In genomic region chr7:30847934-30848333, GRCm38 (mm10) we compare ENCODE assay signal across 28 mouse cellular contexts. TPM values are rescaled to one million over a fixed set of nuclear protein-coding genes. Genes with fewer than 3 reads are reported as not detected.
"Had no signal": no experiment of that assay in that cellular context is flagged by ENCODE, and none has a peak within 500 bp of the region (broad histone marks: within the 10 kb centered on the region; RNA-seq: fewer than 3 reads in every experiment).

No protein-coding gene starts in this region.

- H3K9ac ChIP-seq: kidney, embryonic 15.5 days; limb, embryonic 13.5 days; liver, embryonic 12.5 days; liver, embryonic 15.5 days; lung, embryonic 15.5 days; midbrain, embryonic 13.5 days; neural tube, embryonic 13.5 days; stomach, embryonic 15.5 days had no signal

- H3K4me3 ChIP-seq: kidney, embryonic 15.5 days; limb, embryonic 10.5 days; limb, embryonic 13.5 days; liver, embryonic 12.5 days; liver, embryonic 15.5 days; lung, embryonic 15.5 days; megakaryocyte, embryonic 14.5 days; midbrain, embryonic 10.5 days; midbrain, embryonic 13.5 days; myocyte; neural tube, embryonic 13.5 days; stomach, embryonic 15.5 days had no signal

- H3K9me3 ChIP-seq: kidney, embryonic 15.5 days; limb, embryonic 10.5 days; limb, embryonic 13.5 days; liver, embryonic 12.5 days; liver, embryonic 15.5 days; lung, embryonic 15.5 days; megakaryocyte, embryonic 14.5 days; midbrain, embryonic 10.5 days; midbrain, embryonic 13.5 days; neural tube, embryonic 13.5 days; stomach, embryonic 15.5 days had no signal

- H3K27me3 ChIP-seq: kidney, embryonic 15.5 days; limb, embryonic 13.5 days; liver, embryonic 12.5 days; liver, embryonic 15.5 days; lung, embryonic 15.5 days; megakaryocyte, embryonic 14.5 days; midbrain, embryonic 13.5 days; neural tube, embryonic 13.5 days; stomach, embryonic 15.5 days had no signal

- H3K4me1 ChIP-seq: kidney, embryonic 15.5 days; liver, embryonic 12.5 days; liver, embryonic 15.5 days; lung, embryonic 15.5 days; stomach, embryonic 15.5 days had no signal

- H3K27ac ChIP-seq: kidney, embryonic 15.5 days; limb, embryonic 10.5 days; limb, embryonic 13.5 days; liver, embryonic 12.5 days; liver, embryonic 15.5 days; lung, embryonic 15.5 days; midbrain, embryonic 10.5 days; midbrain, embryonic 13.5 days; neural tube, embryonic 13.5 days; stomach, embryonic 15.5 days had no signal

- ATAC-seq: liver, embryonic 12.5 days; midbrain, embryonic 13.5 days; midbrain, embryonic 16.5 days had no signal

- H3K36me3 ChIP-seq: kidney, embryonic 15.5 days; limb, embryonic 10.5 days; limb, embryonic 13.5 days; liver, embryonic 12.5 days; liver, embryonic 15.5 days; lung, embryonic 15.5 days; midbrain, embryonic 10.5 days; midbrain, embryonic 13.5 days; neural tube, embryonic 13.5 days; stomach, embryonic 15.5 days had no signal

- DNase-seq: kidney, postnatal 4 days; liver; lung, adult 18-20 months; lung, postnatal 10 days; lung, postnatal 36 days; retina, postnatal 1 day; right cerebral cortex, postnatal 25 days; spleen, adult 18-20 months; thymus, postnatal 25 days had no signal

- H3K4me2 ChIP-seq: kidney, embryonic 15.5 days; limb, embryonic 13.5 days; liver, embryonic 12.5 days; liver, embryonic 15.5 days; lung, embryonic 15.5 days; midbrain, embryonic 13.5 days; neural tube, embryonic 13.5 days; stomach, embryonic 15.5 days had no signal

RNA-seq across cellular contexts. Expression of gene Ffar3, which starts 8.0 kb away (rescaled TPM):
- total RNA-seq: layer of hippocampus, adult 18-20 months; left cerebral cortex, adult 8-10 months; monocyte, adult 5-6 weeks had no signal
- polyA plus RNA-seq: limb, embryonic 10.5 days; limb, embryonic 13.5 days; liver, embryonic 12.5 days; liver, embryonic 15.5 days; lung, embryonic 15.5 days; midbrain, embryonic 10.5 days; midbrain, embryonic 13.5 days; midbrain, embryonic 16.5 days; myocyte; neural tube, embryonic 13.5 days; thymus, postnatal 0 days had no signal

RNA-seq across cellular contexts. Expression of gene Ffar1, which starts 13.4 kb away (rescaled TPM):
- total RNA-seq: layer of hippocampus, adult 18-20 months; layer of hippocampus, postnatal 14 days; left cerebral cortex, adult 8-10 months; left cerebral cortex, postnatal 14 days had no signal
- polyA plus RNA-seq: kidney, embryonic 15.5 days; limb, embryonic 10.5 days; limb, embryonic 13.5 days; liver, embryonic 12.5 days; liver, embryonic 15.5 days; lung, embryonic 15.5 days; midbrain, embryonic 10.5 days; midbrain, embryonic 13.5 days; midbrain, embryonic 16.5 days; myocyte; neural tube, embryonic 13.5 days; thymus, postnatal 0 days had no signal

RNA-seq across cellular contexts. Expression of gene Ffar2, which starts 24.4 kb away (rescaled TPM):
- total RNA-seq: layer of hippocampus, adult 18-20 months; layer of hippocampus, postnatal 14 days; left cerebral cortex, adult 8-10 months had no signal
- polyA plus RNA-seq: limb, embryonic 10.5 days; limb, embryonic 13.5 days; midbrain, embryonic 10.5 days; myocyte had no signal

RNA-seq across cellular contexts. Expression of gene Cd22, which starts 32.2 kb away (rescaled TPM):
- total RNA-seq: layer of hippocampus, adult 18-20 months; layer of hippocampus, postnatal 14 days; left cerebral cortex, postnatal 14 days had no signal
- polyA plus RNA-seq: limb, embryonic 10.5 days; midbrain, embryonic 13.5 days; midbrain, embryonic 16.5 days; myocyte had no signal
